Mouse (Mus musculus) left cerebral cortex, postnatal 10 days (tissue): ENCODE results near the gene Plau. TPM values are rescaled to one million over a fixed set of nuclear protein-coding genes. Genes with fewer than 3 reads are reported as not detected.

Experiments
- DNase-seq, 2 experiments: peaks; one replicate each; pipeline ENCODE4 v3.0.0; 2021 to 2022; ENCODE audit warnings: low spot score in 2 of 2, mixed read lengths in 1 of 2; ENCODE audit errors: extremely low spot score in 1 of 2
- intact Hi-C: fragments of 180-260 bp; cut with DNase I; formaldehyde crosslinking; loops from one replicate; pipeline ENCODE4 v1.15.1; 2025
- total RNA-seq, 2 experiments: library from RNA; stranded (reverse); gene quantifications; 2 replicates each; pipeline ENCODE4 v1.2.3; 2021

Plau gene
- total RNA-seq, 2 experiments from 2014 or later = 3.4 to 4.2 TPM

DNA sequence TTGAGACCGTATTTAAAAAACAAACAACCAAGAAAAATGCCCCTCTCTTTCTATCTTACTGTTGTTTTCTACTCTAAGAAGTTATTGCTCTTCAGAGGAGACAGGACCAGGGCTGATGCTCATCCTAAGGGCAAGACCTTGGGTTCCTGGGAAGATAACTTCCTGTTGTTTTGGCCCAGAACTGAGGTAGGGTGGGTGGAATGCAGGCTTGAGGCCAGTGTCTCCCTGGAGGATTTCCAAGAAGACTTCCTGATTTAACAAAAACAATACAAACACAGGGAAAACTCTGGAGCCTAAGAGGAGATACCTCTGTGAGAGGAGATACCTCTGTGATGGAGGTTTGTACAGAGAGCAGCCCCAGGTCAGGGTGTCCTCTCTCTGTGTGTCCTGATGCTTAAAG lies 35.0 kb downstream of the Plau start:
- DNase-seq = peak in 1 of 2 experiments; percentile 61
- intact Hi-C loops = loop anchor here (5.0 kb wide), 2 partner anchors 124 to 139 kb away; partner anchors contain the start of gene Ndst2

DNA sequence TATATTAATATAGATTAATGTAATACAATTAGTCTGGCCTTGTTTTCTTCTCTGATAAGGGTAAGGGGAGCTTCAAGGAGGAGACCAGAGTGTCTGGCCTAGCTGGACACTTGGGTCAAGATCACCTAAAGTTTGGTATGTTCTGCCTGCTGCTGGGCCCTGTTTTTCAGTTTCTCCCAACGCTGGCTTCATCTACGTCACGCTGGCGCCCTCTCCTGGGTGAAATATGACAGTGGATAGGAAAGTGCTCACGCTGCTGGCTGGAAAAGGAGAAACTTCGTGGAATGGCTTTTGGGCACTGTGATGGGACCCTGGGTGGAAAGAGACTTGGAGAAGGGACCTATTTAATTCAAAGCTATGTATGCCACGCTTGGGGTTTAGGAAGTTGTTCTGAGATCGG lies 36.8 kb downstream of the Plau start:
- peak; percentile 78 to 86 for DNase-seq
- intact Hi-C loops = loop anchor here (2.0 to 5.0 kb wide), 3 partner anchors 71 to 141 kb away; partner anchors contain the start of gene Ndst2

DNA sequence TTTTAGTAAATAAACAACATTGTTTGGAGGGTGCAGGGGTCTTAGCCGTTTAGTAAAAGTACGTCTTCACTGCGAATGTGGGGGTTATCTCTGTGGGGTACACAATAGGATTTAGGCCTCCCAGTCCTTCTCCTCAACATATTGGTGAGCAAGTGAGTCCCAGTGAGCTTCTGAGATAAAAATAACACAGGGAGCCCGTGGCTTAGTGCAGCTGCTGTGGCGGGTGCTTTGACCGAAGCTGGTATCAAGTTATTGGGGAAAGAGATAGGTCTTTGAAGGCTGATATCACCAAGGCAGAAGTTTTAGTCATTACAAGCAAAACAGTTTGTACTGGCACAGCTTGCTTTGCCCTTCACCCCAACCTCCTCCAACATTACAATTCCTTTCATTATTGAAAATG lies 37.5 kb downstream of the Plau start:
- intact Hi-C loops = loop anchor here (2.0 to 5.0 kb wide), 3 partner anchors 71 to 142 kb away; partner anchors contain the start of gene Ndst2
- DNase-seq = no peak

DNA sequence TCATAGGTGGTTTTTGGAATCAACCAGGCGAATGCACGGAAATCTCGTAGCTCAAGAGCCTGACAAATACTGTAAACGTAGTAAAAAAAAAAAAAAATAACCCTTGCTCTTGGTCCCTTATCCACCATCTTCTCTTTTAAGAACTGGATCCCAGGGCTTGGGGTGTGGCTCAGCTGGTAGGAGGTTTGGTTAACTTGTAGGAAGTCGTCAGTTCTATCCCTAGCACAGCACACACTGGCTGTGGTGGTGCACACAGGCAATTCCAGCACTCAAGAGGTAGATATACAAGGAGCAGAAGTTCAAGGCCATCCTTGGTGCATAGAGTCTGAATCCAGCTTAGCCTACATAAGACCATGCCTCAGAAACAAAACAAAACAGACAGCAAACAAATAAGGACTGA lies 48.2 kb downstream of the Plau start:
- intact Hi-C loops = loop anchor here (10.0 kb wide), 1 partner anchor 110 kb away; no protein-coding TSS in a partner anchor
- DNase-seq = no peak

DNA sequence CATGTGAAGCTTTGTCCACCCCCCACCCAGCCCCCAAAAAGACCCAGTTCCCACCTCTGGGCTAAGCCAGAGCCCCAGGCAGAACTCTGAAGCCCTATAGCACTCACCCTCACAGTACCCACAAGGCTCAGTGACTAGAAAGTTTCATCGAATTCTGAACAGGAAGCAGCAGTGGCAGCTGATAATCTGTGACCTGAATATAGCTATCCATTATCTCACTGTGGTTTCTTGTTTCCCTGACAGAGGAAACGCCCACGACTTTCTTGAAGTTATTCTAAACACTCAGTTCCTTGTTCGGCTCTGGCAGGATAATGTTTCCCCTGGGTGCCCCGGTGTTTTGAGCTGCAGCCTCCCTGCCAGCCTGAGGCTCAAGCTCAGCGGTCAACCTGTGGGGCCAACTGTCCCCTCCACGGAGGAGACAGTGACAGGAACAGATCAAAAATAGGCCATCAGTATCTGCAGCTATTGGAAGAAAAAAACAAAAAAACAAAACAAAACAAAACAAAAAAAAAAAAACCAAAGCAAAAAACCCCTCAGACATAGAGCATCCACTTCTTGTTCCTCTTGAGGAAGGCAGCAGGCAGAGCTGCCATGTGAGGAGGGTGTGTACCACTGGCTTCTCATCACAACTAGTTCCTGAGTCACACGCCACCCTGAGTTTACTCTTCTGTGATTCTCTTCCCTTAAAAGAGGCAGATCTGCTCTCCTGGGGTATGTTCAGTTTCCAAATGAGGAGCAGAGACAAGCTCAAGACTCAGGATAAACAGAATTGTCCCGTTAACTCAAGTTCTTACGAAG lies 48.8 kb downstream of the Plau start:
- intact Hi-C loops = loop anchor here (10.0 kb wide), 1 partner anchor 110 kb away; no protein-coding TSS in a partner anchor
- peak in 1 of 2 experiments; percentile 40 for DNase-seq

DNA sequence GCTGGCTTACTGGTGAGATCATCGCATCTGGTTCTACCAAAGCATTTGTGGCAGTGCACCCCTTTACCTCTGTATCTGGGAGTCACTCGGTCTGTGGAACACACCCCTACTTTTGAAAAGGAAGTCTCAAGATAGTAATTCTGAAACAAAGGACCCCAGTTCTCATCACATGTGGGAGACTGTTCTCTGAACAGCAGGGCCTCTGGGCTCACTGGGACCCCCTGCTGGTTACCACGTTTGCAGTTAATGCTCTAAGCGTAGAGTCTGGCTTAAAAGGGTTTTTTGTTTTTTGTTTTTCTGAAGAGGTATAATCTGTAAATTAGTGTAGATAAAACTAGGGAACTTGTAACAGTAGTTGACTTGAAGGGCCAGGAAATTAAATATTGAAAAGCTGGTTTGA lies 49.8 kb downstream of the Plau start:
- intact Hi-C loops = loop anchor here (10.0 kb wide), 1 partner anchor 109 kb away; no protein-coding TSS in a partner anchor

DNA sequence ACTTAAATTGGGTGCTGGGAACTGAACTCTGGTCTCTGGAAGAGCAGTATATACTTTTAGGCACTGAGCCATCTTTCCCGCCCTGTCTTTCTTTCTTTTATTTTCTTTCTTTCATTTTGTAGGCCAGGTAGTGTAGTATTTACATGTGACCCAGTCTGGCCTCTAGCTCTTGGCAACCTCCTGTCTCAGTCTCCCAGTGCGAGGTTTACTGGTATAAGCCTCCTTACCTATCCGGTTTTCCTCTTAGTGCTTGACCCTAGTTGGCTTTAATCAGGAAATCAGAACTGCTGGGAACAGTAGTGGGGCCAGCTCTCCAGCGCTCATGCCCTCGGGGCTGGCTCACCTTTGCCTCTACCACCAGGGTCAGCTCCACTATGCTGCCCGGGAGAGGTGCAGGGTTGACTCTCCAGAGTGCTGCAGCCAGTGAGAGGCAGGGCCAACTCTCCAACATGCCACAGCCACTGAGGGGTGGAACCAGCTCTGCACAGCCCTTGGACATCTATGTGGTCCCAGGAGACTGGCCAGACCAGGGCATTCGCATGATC lies 51.2 kb downstream of the Plau start:
- intact Hi-C loops = loop anchor here (10.0 kb wide), 1 partner anchor 107 kb away; no protein-coding TSS in a partner anchor
- DNase-seq = no peak

More for the DNA sequence above, 49.8 kb downstream of the Plau start:
- DNase-seq = peak in 1 of 2 experiments; percentile 66

DNA sequence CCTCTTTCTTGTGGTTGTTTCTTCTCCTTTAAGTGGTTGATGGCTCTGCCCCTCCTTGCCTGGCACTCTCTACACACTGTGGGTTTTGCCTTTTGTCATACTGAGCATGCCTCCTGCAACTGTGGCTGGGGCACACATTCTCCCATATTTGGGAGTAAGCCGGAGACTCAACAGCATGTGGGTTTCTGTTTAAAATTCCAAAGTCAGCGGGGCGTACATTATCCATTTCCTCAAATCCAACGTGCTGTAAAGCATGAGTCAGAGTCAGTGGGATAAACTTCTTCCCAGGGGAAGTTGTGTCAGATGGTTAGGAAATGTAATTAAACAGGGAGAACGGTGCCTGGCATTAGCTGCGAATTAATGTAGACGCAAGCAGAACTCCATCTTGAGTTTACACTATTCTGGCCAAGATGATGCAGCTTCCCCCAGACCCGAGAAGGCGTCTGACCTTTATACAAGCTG lies 55.5 kb downstream of the Plau start:
- intact Hi-C loops = no loop called here
- DNase-seq = peak; percentile 12 to 40

Other genes starting within 250 kb of the Plau start
- 10 to 100 TPM; 21.2 to 29.3 TPM for gene Usp54, start 195.6 kb upstream of the Plau start, total RNA-seq
- gene Myoz1, start 180.1 kb upstream of the Plau start, total RNA-seq = not detected
- under 1 TPM; 0.36 to 0.73 TPM for gene Synpo2l, start 168.3 kb upstream of the Plau start, total RNA-seq
- gene Sec24c, start 162.4 kb upstream of the Plau start, total RNA-seq = 100 to 1,000 TPM; 102 to 109 TPM
- gene Fut11, start 141.7 kb upstream of the Plau start, total RNA-seq = 10 to 100 TPM; 19.6 to 20.3 TPM
- gene Chchd1, start 133.7 kb upstream of the Plau start, total RNA-seq = 10 to 100 TPM; 61.3 to 67.0 TPM
- 100 to 1,000 TPM; 134 to 138 TPM for gene Zswim8, start 129.1 kb upstream of the Plau start, total RNA-seq
- gene Ndst2, start 102.1 kb upstream of the Plau start, total RNA-seq = 10 to 100 TPM; 17.3 to 21.8 TPM
- 100 to 1,000 TPM; 255 to 269 TPM for gene Camk2g, start 42.6 kb upstream of the Plau start, total RNA-seq
- 10 to 100 TPM; 22.2 to 25.8 TPM for gene Vcl, start 92.7 kb downstream of the Plau start, total RNA-seq
- gene Ap3m1, start 215.8 kb downstream of the Plau start, total RNA-seq = 10 to 100 TPM; 79.9 to 87.7 TPM
- gene Adk, start 215.9 kb downstream of the Plau start, total RNA-seq = 10 to 100 TPM; 59.5 to 61.9 TPM